13 mouse cellular contexts compared by ENCODE assay signal in genomic region chr7:79472792-79473191, GRCm38 (mm10). TPM values are rescaled to one million over a fixed set of nuclear protein-coding genes. Genes with fewer than 3 reads are reported as not detected.
A peak's percentile ranks its signal among the peaks of the same experiment; 100 is the strongest.
DNase-seq lines count a peak whose midpoint lies in the region; ATAC-seq and TF ChIP-seq lines count a peak whose summit lies in the region.
"Had no signal": no experiment of that assay in that cellular context is flagged by ENCODE, and none has a peak within 500 bp of the region (broad histone marks: within the 10 kb centered on the region; RNA-seq: fewer than 3 reads in every experiment).

No protein-coding gene starts in this region.

- TF ChIP-seq CTCF in intestine, postnatal 0 days (IDR thresholded peaks at IDR 0.05; ENCODE audit: low read depth) = peak; percentile 56
- TF ChIP-seq CTCF in thymus, adult 2 months (IDR thresholded peaks at IDR 0.05; ENCODE audit: borderline replicate concordance, control insufficient read depth, extremely low read depth, insufficient read depth, low read length, poor library complexity) = no peak

- intact Hi-C loops in left cerebral cortex, postnatal 4 days (cut with DNase I) = no loop called here

- peak; percentile 40 for DNase-seq in thymus, postnatal 14 days
- no peak for DNase-seq in thymus, adult 2 months
- no peak for DNase-seq in layer of hippocampus, adult 11-12 months (ENCODE audit: low spot score)
- DNase-seq in spleen, adult 18-20 months = no peak
- DNase-seq in left cerebral cortex, postnatal 4 days = no peak

- 61% methylated on average over 2 of the region's 2 CpGs for WGBS in intestine, postnatal 0 days
- 68% methylated on average over 2 of the region's 2 CpGs for WGBS in intestine, embryonic 16.5 days
- WGBS in thymus, adult 2 months = 89% methylated on average over 2 of the region's 2 CpGs

- no peak overlapping the region for H3K4me3 ChIP-seq in intestine, postnatal 0 days (ENCODE audit: low read depth, low read length)
- H3K4me3 ChIP-seq in intestine, embryonic 16.5 days (ENCODE audit: low read length) = no peak overlapping the region
- no peak overlapping the region for H3K4me3 ChIP-seq in thymus, adult 2 months (ENCODE audit: control insufficient read depth, insufficient read depth, low read length)
- H3K4me3 ChIP-seq: forebrain, embryonic 13.5 days; limb, embryonic 13.5 days; midbrain, embryonic 12.5 days had no signal

- H3K4me2 ChIP-seq in intestine, postnatal 0 days (replicated peaks; ENCODE audit: low read depth) = no peak overlapping the region
- no peak overlapping the region for H3K4me2 ChIP-seq in intestine, embryonic 16.5 days (ENCODE audit: low read depth, low read length)
- H3K4me2 ChIP-seq: forebrain, embryonic 13.5 days; limb, embryonic 13.5 days; midbrain, embryonic 12.5 days had no signal

- no peaks in the 10 kb centered on the region for H3K9me3 ChIP-seq in intestine, postnatal 0 days (ENCODE audit: control insufficient read depth)
- 0 out of 2 replicates have a peak, but pooled peaks cover 2% of the 10 kb centered on the region for H3K9me3 ChIP-seq in intestine, embryonic 16.5 days (ENCODE audit: control insufficient read depth, low read length)
- H3K9me3 ChIP-seq: forebrain, embryonic 13.5 days; midbrain, embryonic 12.5 days had no signal

- no peak overlapping the region for H3K27ac ChIP-seq in intestine, postnatal 0 days (ENCODE audit: low read depth, low read length)
- H3K27ac ChIP-seq in intestine, embryonic 16.5 days (ENCODE audit: low read length) = no peak overlapping the region
- no peak overlapping the region for H3K27ac ChIP-seq in thymus, adult 2 months (ENCODE audit: control insufficient read depth, insufficient read depth, low read length)
- H3K27ac ChIP-seq: forebrain, embryonic 13.5 days; limb, embryonic 13.5 days; midbrain, embryonic 12.5 days had no signal

- H3K9ac ChIP-seq in intestine, postnatal 0 days (ENCODE audit: low read depth, low read length) = no peak overlapping the region
- no peak overlapping the region for H3K9ac ChIP-seq in intestine, embryonic 16.5 days (ENCODE audit: low read depth, low read length)
- H3K9ac ChIP-seq: forebrain, embryonic 13.5 days; limb, embryonic 13.5 days; midbrain, embryonic 12.5 days had no signal

- H3K4me1 ChIP-seq in intestine, postnatal 0 days (replicated peaks; ENCODE audit: control insufficient read depth, insufficient read depth, low read length) = no peaks in the 10 kb centered on the region
- no peaks in the 10 kb centered on the region for H3K4me1 ChIP-seq in intestine, embryonic 16.5 days (ENCODE audit: control insufficient read depth, insufficient read depth, low read length)
- peaks cover under 1% of the 10 kb centered on the region; the same call in 1 of the 2 replicates for H3K4me1 ChIP-seq in thymus, adult 2 months (replicated peaks; ENCODE audit: control insufficient read depth, insufficient read depth, low read length)

- no peaks in the 10 kb centered on the region for H3K27me3 ChIP-seq in intestine, postnatal 0 days (replicated peaks; ENCODE audit: control insufficient read depth, insufficient read depth, low read length)
- no peaks in the 10 kb centered on the region for H3K27me3 ChIP-seq in intestine, embryonic 16.5 days (replicated peaks; ENCODE audit: control insufficient read depth, insufficient read depth, low read length)
- no peaks in the 10 kb centered on the region for H3K27me3 ChIP-seq in thymus, adult 2 months (ENCODE audit: control insufficient read depth, insufficient read depth, low read length)
- H3K27me3 ChIP-seq: forebrain, embryonic 13.5 days; Patski had no signal

- ATAC-seq in intestine, postnatal 0 days = no peak
- no peak for ATAC-seq in intestine, embryonic 16.5 days
- 0 out of 2 replicates have a peak, but pooled peaks have one; percentile 47 for ATAC-seq in erythroblast, adult 5-6 weeks (replicated peaks; ENCODE audit: low FRiP score, poor library complexity, severe bottlenecking)
- ATAC-seq: forebrain, embryonic 13.5 days; hindbrain, embryonic 16.5 days; Patski had no signal

- no peak for TF ChIP-seq POLR2A in thymus, adult 2 months (IDR thresholded peaks at IDR 0.05; ENCODE audit: control insufficient read depth, extremely low read depth, insufficient read depth, low read length, poor library complexity)

- H3K36me3 ChIP-seq in intestine, postnatal 0 days (ENCODE audit: control insufficient read depth, insufficient read depth) = no peaks in the 10 kb centered on the region
- H3K36me3 ChIP-seq in intestine, embryonic 16.5 days (ENCODE audit: control insufficient read depth, insufficient read depth, low read length) = no peaks in the 10 kb centered on the region
- no peaks in the 10 kb centered on the region for H3K36me3 ChIP-seq in thymus, adult 2 months (ENCODE audit: control insufficient read depth, insufficient read depth, low read length)
- H3K36me3 ChIP-seq: limb, embryonic 13.5 days; midbrain, embryonic 12.5 days had no signal

RNA-seq across cellular contexts. Expression of gene Polg, which starts 6.6 kb away (rescaled TPM):
- polyA plus RNA-seq in intestine, postnatal 0 days (2015; fragmentation: Nextera tagmentation; extraction: Ambion mirVana) = 34.6 and 43.2 TPM in 2 replicates
- polyA plus RNA-seq in intestine, embryonic 16.5 days (2015; fragmentation: Nextera tagmentation; extraction: Ambion mirVana) = 39.1 and 42.8 TPM in 2 replicates
- 152 and 164 TPM in 2 replicates for polyA plus RNA-seq in thymus, adult 2 months (2012; rRNA removed)
- 5.2 and 18.4 TPM in 2 replicates for total RNA-seq in erythroblast, adult 5-6 weeks (2015; ENCODE audit: low replicate concordance)
- total RNA-seq in erythroblast, adult 5-6 weeks (2017; ENCODE audit: low replicate concordance) = 26.6 and 27.6 TPM in 2 replicates
- total RNA-seq in left cerebral cortex, postnatal 4 days (2021) = 10 to 100 TPM; 75.8 to 80.6 TPM
